Mouse (Mus musculus) kidney, embryonic 15.5 days (tissue): ENCODE results near the gene Arfgap3. TPM values are rescaled to one million over a fixed set of nuclear protein-coding genes. Genes with fewer than 3 reads are reported as not detected.

Experiments used
- ATAC-seq: fragments of 200-750 bp; cut with Nextera tagmentation; replicated peaks from 2 replicates; pipeline ENCODE4 v1.8.0; 2017; ENCODE audit warnings: moderate TSS enrichment; ENCODE audit not compliant: low FRiP score
- H3K27ac ChIP-seq: fragments of 300-500 bp; sonication (generic); 2 replicates; pipeline ENCODE4 v1.5.1; 2015; ENCODE audit warnings: mild to moderate bottlenecking, inconsistent platforms
- H3K27me3 ChIP-seq: fragments of 300-500 bp; sonication (generic); 2 replicates; pipeline ENCODE4 v1.6.1; 2015; ENCODE audit warnings: inconsistent platforms
- H3K36me3 ChIP-seq: fragments of 300-500 bp; sonication (generic); 2 replicates; pipeline ENCODE4 v1.6.1; 2015; ENCODE audit warnings: inconsistent platforms
- H3K4me1 ChIP-seq: fragments of 300-500 bp; sonication (generic); 2 replicates; pipeline ENCODE4 v1.6.1; 2015; ENCODE audit warnings: inconsistent platforms
- H3K4me2 ChIP-seq: fragments of 300-500 bp; sonication (generic); 2 replicates; pipeline ENCODE4 v1.6.1; 2015; ENCODE audit warnings: moderate library complexity, mild to moderate bottlenecking, inconsistent platforms
- H3K4me3 ChIP-seq: fragments of 300-500 bp; sonication (generic); replicated peaks from 2 replicates; pipeline ENCODE4 v1.5.1; 2015; ENCODE audit warnings: mild to moderate bottlenecking, inconsistent platforms
- H3K9ac ChIP-seq: fragments of 300-500 bp; sonication (generic); 2 replicates; pipeline ENCODE4 v1.6.1; 2015; ENCODE audit warnings: mild to moderate bottlenecking, inconsistent platforms
- H3K9me3 ChIP-seq: fragments of 300-500 bp; sonication (generic); replicated peaks from 2 replicates; pipeline ENCODE4 v1.6.1; 2016; ENCODE audit warnings: inconsistent platforms
- WGBS: fragments of 180-500 bp; shearing (Covaris S2); methylation state at CpG from one replicate; pipeline ENCODE4 v1.1.7; 2015; ENCODE audit warnings: mixed read lengths; 5-methylcytosine and 5-hydroxymethylcytosine counted together
- polyA plus RNA-seq: library from polyadenylated mRNA; unstranded; fragments of >200 nt; fragmentation: Nextera tagmentation; extraction: Ambion mirVana; gene quantifications from 2 replicates; pipeline ENCODE4 v1.2.1, GENCODE M21; 2015

Gene Arfgap3
- polyA plus RNA-seq, 1 experiment from 2014 or later: 35.7 TPM

DNA sequence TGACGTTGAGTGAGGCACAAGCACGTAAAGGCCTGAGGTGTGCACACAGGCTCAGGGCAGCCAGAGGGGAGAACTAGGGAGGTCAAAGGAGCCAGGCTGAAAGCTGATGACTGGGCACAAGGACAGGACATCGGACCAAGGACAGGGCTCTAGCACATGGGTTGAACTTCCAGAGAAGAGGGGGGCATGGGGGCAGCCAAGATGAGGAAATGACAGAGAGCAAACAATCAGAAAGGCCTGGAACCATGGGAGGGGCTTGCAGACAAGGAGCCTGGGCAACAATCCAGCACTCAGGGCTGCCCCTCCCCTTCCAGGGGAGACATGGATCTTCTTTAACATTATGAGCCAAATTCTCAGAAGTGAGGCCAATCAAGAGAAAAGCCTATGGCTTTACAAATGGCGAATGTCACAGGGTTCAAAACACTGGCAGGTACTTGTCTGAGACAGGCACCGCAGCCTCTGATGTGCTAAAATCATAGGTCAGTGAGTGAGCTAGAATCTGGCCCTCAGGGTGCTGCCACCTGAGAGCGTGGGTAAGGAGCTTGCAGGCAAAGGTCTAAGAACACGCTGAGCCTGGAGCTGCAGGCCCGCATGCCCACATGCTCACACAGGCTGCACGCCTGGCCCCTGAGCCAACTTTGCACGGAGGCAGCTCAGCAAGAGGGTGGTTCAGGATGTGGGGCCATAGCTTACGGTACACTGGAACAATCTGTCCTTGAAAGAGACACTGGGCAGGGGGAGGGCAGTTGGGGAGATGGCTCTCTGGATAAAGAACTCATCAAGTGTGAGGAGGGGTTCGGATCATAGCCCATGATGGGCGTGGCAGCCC, 46.2 kb downstream of the Arfgap3 start:
- Histone ChIP-seq H3K4me2 (no peak overlapping the region), H3K9ac (no peak overlapping the region), H3K27me3 (no peaks in the 10 kb centered on the region), H3K27ac (peak overlapping the region; percentile 38; the same call in 1 of the 2 replicates), H3K36me3 (peaks cover 54% of the 10 kb centered on the region), H3K4me3 (no peak overlapping the region), H3K4me1 (peaks cover 33% of the 10 kb centered on the region), H3K9me3 (no peaks in the 10 kb centered on the region)
- no peak for ATAC-seq
- WGBS: 82% methylated on average over 13 of the region's 13 CpGs

GRCm38 (mm10) chr15:83299916-83300582, 50.0 kb downstream of the Arfgap3 start:
- Histone ChIP-seq H3K4me1 (peaks cover 32% of the 10 kb centered on the region), H3K27ac (peak overlapping the region; percentile 70), H3K4me2 (no peak overlapping the region), H3K4me3 (no peak overlapping the region), H3K9me3 (no peaks in the 10 kb centered on the region), H3K36me3 (peaks cover 24% of the 10 kb centered on the region), H3K27me3 (no peaks in the 10 kb centered on the region), H3K9ac (no peak overlapping the region)
- WGBS: 50% methylated on average over 10 of the region's 10 CpGs
- no peak for ATAC-seq

GRCm38 (mm10) chr15:83299450-83299849, 50.6 kb downstream of the Arfgap3 start:
- no peaks in the 10 kb centered on the region for H3K27me3 ChIP-seq
- H3K9ac ChIP-seq: no peak overlapping the region
- no peak overlapping the region for H3K4me2 ChIP-seq
- H3K27ac ChIP-seq: no peak overlapping the region
- no peaks in the 10 kb centered on the region for H3K9me3 ChIP-seq
- no peak for ATAC-seq
- 88% methylated on average over 7 of the region's 7 CpGs for WGBS
- peaks cover 28% of the 10 kb centered on the region for H3K4me1 ChIP-seq
- no peak overlapping the region for H3K4me3 ChIP-seq
- H3K36me3 ChIP-seq: peaks cover 24% of the 10 kb centered on the region

DNA sequence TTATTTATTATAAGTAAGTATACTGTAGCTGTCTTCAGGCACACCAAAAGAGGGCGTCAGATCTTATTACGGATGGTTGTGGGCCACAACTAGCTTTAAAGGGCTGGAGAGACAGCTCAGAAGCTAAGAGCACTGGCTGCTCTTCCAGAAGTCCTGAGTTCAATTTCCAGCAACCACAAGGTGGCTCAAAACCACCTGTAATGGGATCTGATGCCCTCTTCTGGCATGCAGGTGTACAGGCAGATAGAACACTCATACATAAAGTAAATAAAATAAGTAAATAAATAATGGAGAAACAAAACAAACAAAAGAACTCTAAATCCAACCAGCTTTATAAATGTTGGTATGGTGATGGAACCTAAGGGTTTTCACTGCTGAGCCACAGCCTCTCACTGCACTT, 51.2 kb downstream of the Arfgap3 start:
- Histone ChIP-seq H3K27ac (no peak overlapping the region), H3K4me3 (no peak overlapping the region), H3K36me3 (peaks cover 24% of the 10 kb centered on the region), H3K9me3 (no peaks in the 10 kb centered on the region), H3K9ac (no peak overlapping the region), H3K4me2 (no peak overlapping the region), H3K27me3 (no peaks in the 10 kb centered on the region), H3K4me1 (peaks cover 28% of the 10 kb centered on the region)
- no peak for ATAC-seq
- WGBS: 93% methylated on average over 2 of the region's 2 CpGs

DNA sequence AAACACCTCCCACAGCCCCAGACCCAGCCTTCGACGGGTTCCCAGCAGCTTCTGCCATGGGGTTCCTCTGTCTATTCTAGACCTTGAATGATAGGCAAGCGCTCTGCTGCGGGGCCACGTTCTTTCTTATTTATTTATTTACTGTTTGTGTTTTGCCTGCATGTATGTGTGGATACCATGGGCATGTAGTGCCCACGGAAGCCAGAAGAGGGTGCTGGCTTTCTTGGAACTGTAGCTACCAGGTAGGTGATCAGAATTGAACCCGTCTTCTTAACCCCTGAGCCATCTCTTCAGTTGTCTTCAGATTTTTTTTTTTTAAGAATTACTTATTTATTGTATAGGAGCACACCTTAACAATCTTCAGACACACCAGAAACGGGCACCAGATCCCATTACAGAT, 51.7 kb downstream of the Arfgap3 start:
- Histone ChIP-seq H3K36me3 (peaks cover 24% of the 10 kb centered on the region), H3K27ac (no peak overlapping the region), H3K4me1 (peaks cover 32% of the 10 kb centered on the region), H3K9ac (no peak overlapping the region), H3K9me3 (no peaks in the 10 kb centered on the region), H3K4me2 (no peak overlapping the region), H3K4me3 (no peak overlapping the region), H3K27me3 (no peaks in the 10 kb centered on the region)
- no peak for ATAC-seq
- WGBS: 88% methylated on average over 8 of the region's 8 CpGs

DNA sequence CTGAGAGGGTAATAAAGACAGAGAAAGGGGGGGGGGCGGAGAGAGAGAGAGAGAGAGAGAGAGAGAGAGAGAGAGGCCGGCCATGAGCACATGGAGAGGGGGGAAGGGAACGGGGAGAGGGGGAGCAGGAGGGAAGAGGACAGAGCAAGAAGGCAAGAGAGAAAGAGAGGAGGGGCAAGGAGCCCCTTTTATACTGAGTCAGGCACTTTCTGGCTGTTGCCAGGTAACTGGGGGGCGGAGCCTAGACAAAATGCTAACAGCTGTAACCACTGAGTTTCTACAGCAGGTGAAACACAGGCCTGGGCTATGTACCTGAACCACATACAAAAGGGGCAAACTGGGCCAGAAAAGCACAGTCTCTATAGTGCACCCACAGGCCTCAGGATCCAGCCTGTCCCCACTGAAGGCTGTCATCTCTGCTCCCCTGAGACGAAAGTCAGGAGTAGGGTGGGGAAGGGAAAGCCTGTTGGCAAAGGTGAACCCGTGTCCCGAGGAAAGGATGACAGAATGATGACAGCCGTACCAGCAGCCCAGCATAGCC, 53.2 kb downstream of the Arfgap3 start:
- no peak overlapping the region; the same call in 1 of the 2 replicates for H3K27ac ChIP-seq
- no peaks in the 10 kb centered on the region for H3K9me3 ChIP-seq
- 56% methylated on average over 6 of the region's 8 CpGs for WGBS
- H3K4me2 ChIP-seq: no peak overlapping the region
- no peak overlapping the region for H3K4me3 ChIP-seq
- H3K4me1 ChIP-seq: peaks cover 47% of the 10 kb centered on the region
- H3K9ac ChIP-seq: no peak overlapping the region
- peaks cover 13% of the 10 kb centered on the region for H3K36me3 ChIP-seq
- no peaks in the 10 kb centered on the region for H3K27me3 ChIP-seq
- ATAC-seq: no peak

GRCm38 (mm10) chr15:83296050-83296449, 54.0 kb downstream of the Arfgap3 start:
- no peak for ATAC-seq
- WGBS: 82% methylated on average over 4 of the region's 4 CpGs
- H3K27me3 ChIP-seq: no peaks in the 10 kb centered on the region
- no peak overlapping the region for H3K9ac ChIP-seq
- H3K27ac ChIP-seq: no peak overlapping the region
- no peaks in the 10 kb centered on the region for H3K9me3 ChIP-seq
- H3K4me2 ChIP-seq: no peak overlapping the region
- no peak overlapping the region for H3K4me3 ChIP-seq
- H3K36me3 ChIP-seq: peaks cover 10% of the 10 kb centered on the region
- peaks cover 49% of the 10 kb centered on the region for H3K4me1 ChIP-seq

DNA sequence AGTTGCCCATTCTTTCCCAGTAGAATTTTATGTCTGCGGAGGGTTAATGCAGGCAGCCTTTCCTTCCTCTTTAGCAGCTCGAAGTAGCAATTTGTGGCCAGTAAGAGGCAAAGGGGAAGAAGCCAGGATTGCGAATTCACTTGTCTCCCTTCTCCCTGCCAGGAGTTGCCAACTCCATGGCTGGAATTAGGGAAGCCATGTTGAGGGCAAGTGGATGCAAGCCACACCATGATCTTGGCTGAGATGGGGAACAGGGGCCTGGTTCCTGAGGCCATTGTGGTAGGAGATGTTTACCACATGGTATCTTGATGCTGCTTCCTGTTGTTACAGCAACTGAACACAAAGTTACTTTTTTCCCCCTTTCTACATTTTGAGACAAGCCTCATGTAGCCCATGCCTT, 55.1 kb downstream of the Arfgap3 start:
- Histone ChIP-seq H3K4me3 (no peak overlapping the region), H3K36me3 (peaks cover 10% of the 10 kb centered on the region), H3K4me1 (peaks cover 40% of the 10 kb centered on the region), H3K9me3 (no peaks in the 10 kb centered on the region), H3K4me2 (no peak overlapping the region), H3K27ac (no peak overlapping the region), H3K27me3 (no peaks in the 10 kb centered on the region), H3K9ac (no peak overlapping the region)
- ATAC-seq: no peak
- WGBS: 69% methylated on average over 3 of the region's 3 CpGs

DNA sequence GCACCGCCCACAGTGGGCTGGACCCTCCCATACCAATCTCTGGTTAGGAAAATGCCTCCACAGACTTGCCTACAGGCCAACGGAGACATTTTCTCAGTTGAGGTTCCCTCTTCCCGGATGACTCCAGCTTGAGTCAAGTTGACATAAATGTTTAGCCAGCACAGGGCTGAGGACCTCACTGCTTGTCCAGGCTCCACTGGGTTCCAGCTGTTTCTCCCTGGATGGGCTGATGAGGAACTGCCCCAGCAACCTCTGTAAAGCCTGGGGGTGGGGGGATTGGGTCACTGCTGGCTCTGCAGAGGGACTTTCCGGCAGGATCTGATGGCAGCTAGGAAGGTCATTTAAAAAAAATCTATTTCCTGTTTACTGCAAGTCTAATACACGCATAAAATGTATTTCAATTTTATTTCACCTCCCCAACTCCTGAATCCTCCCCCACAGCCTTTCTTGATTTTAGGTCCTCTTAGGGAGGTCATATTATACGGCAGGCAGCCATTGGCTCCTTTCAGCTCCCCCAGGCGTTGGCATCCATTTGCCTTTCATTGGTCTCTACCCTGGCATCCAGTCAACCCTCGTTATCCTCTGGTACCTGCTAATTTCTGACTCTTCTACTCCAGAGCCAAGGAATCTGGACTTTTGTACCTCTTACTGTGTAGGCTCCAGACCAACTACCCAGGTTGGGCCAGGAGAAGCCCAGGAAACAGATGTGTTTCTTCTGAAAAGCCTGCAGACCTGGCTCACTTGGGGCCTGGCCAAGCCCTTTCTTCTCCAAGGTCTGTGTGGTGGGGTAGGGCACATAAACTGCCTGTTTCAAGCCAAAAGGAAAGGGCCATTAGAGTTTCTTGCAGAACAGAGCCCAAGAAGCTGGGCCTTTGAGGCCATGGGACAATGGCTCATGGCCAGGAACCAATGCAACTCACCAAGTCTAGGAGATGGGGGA, 56.1 kb downstream of the Arfgap3 start:
- Histone ChIP-seq H3K36me3 (peaks cover 5% of the 10 kb centered on the region; the same call in 1 of the 2 replicates), H3K4me3 (no peak overlapping the region), H3K9ac (no peak overlapping the region), H3K4me2 (no peak overlapping the region), H3K27ac (peak overlapping the region; percentile 86), H3K9me3 (no peaks in the 10 kb centered on the region), H3K27me3 (no peaks in the 10 kb centered on the region), H3K4me1 (peaks cover 38% of the 10 kb centered on the region)
- ATAC-seq: no peak
- WGBS: 77% methylated on average over 8 of the region's 8 CpGs

DNA sequence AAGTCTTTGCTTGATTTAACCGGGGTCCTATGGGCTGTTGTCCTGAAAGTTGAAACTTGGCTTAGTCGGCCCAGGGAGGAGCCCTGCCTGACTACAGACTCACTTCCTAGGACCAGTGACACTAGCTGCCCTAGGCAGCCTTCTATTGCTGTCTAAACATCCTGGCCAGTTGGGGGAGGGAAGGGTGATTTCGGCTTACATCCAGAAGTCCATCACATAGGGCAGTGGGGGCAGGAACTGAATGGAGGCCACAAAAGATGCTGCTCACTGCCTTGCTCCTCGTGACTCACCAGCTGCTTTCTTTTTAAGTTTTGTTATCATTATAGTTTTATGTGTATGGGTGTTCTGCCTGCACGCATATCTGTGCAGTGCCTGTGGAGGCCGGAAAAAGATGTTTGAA, 56.9 kb downstream of the Arfgap3 start:
- H3K4me3 ChIP-seq: no peak overlapping the region
- H3K4me2 ChIP-seq: no peak overlapping the region
- H3K36me3 ChIP-seq: no peaks in the 10 kb centered on the region
- no peaks in the 10 kb centered on the region for H3K27me3 ChIP-seq
- peak overlapping the region; percentile 86 for H3K27ac ChIP-seq
- 28% methylated on average over 6 of the region's 6 CpGs for WGBS
- no peak overlapping the region for H3K9ac ChIP-seq
- H3K9me3 ChIP-seq: no peaks in the 10 kb centered on the region
- H3K4me1 ChIP-seq: peaks cover 38% of the 10 kb centered on the region
- peak; percentile 55 for ATAC-seq

- H3K27ac ChIP-seq: peak overlapping the region; percentile 86
- ATAC-seq: 0 out of 2 replicates have a peak, but pooled peaks have one; percentile 37
- H3K27me3 ChIP-seq: no peaks in the 10 kb centered on the region
- no peak overlapping the region for H3K9ac ChIP-seq
- 55% methylated on average over 13 of the region's 13 CpGs for WGBS
- no peak overlapping the region for H3K4me2 ChIP-seq
- H3K4me1 ChIP-seq: peaks cover 38% of the 10 kb centered on the region
- no peaks in the 10 kb centered on the region for H3K36me3 ChIP-seq
- H3K9me3 ChIP-seq: no peaks in the 10 kb centered on the region
- no peak overlapping the region for H3K4me3 ChIP-seq
Observed at GRCm38 (mm10) chr15:83292261-83293056, 57.6 kb downstream of the Arfgap3 start.
